Mouse (Mus musculus): Measurements from ENCODE around the gene Gna15. TPM values are rescaled to one million over a fixed set of nuclear protein-coding genes. Genes with fewer than 3 reads are reported as not detected.

Gna15 gene
- total RNA-seq, 4 experiments from 2014 or later, result 3.4 to 6.1 (median 5.3) TPM

Small RNA genes lying within 50 kb of the gene (microRNA-seq; reads per million reads assigned to microRNA genes)
- 0 reads per million in 2 experiments for gene Gm25595

Other genes with a start within 250 kb of the Gna15 start
- under 1 TPM in 3 of 4 experiments, not detected in 1; 0.23 to 1.00 (median 0.27) TPM for gene Tjp3, start 232.6 kb downstream of the Gna15 start, total RNA-seq (2022)
- 100 to 1,000 TPM; 355 to 367 (median 361) TPM for gene Pip5k1c, start 231.3 kb downstream of the Gna15 start, total RNA-seq (2022)
- 10 to 100 TPM; 27.7 to 30.9 (median 29.2) TPM for gene Cactin, start 203.1 kb downstream of the Gna15 start, total RNA-seq (2022)
- 1 to 10 TPM in 2 of 4 experiments, under 1 TPM in 2; 0.63 to 1.3 (median 0.93) TPM for gene Tbxa2r, start 195.5 kb downstream of the Gna15 start, total RNA-seq (2022)
- gene Gipc3, start 181.0 kb downstream of the Gna15 start, total RNA-seq (2022), result 1 to 10 TPM; 2.0 to 2.3 (median 2.2) TPM
- gene Hmg20b, start 173.7 kb downstream of the Gna15 start, total RNA-seq (2022), result 10 to 100 TPM; 20.2 to 31.9 (median 27.2) TPM
- gene Mfsd12, start 166.7 kb downstream of the Gna15 start, total RNA-seq (2022), result 10 to 100 TPM; 36.8 to 42.2 (median 37.9) TPM
- 1 to 10 TPM in 3 of 4 experiments, under 1 TPM in 1; 0.77 to 2.4 (median 1.2) TPM for gene 4930404N11Rik, start 158.4 kb downstream of the Gna15 start, total RNA-seq (2022)
- 10 to 100 TPM; 66.8 to 73.4 (median 70.6) TPM for gene Fzr1, start 145.7 kb downstream of the Gna15 start, total RNA-seq (2022)
- gene Dohh, start 139.8 kb downstream of the Gna15 start, total RNA-seq (2022), result 10 to 100 TPM; 81.4 to 89.7 (median 85.5) TPM
- gene Gm48551, start 139.8 kb downstream of the Gna15 start, total RNA-seq (2022), result 1 to 10 TPM; 2.0 to 5.2 (median 4.0) TPM
- gene Gm48552, start 135.2 kb downstream of the Gna15 start, total RNA-seq (2022), result 1 to 10 TPM; 2.5 to 3.3 (median 2.6) TPM
- gene Smim24, start 131.2 kb downstream of the Gna15 start, total RNA-seq (2022), result 1 to 10 TPM in 2 of 4 experiments, under 1 TPM in 2; 0.50 to 1.6 (median 0.84) TPM
- 10 to 100 TPM; 83.3 to 98.1 (median 85.4) TPM for gene Nfic, start 68.6 kb downstream of the Gna15 start, total RNA-seq (2022)
- 100 to 1,000 TPM; 229 to 265 (median 242) TPM for gene Celf5, start 41.5 kb downstream of the Gna15 start, total RNA-seq (2022)
- gene Ncln, start 27.8 kb downstream of the Gna15 start, total RNA-seq (2022), result 10 to 100 TPM; 70.9 to 91.6 (median 73.7) TPM
- 1 to 10 TPM in 2 of 4 experiments, under 1 TPM in 2; 0.41 to 1.2 (median 0.89) TPM for gene S1pr4, start 24.1 kb downstream of the Gna15 start, total RNA-seq (2022)
- gene Gna11, start 21.0 kb upstream of the Gna15 start, total RNA-seq (2022), result 100 to 1,000 TPM in 3 of 4 experiments, 10 to 100 TPM in 1; 99.3 to 110 (median 101) TPM
- 100 to 1,000 TPM; 719 to 760 (median 743) TPM for gene Aes, start 35.3 kb upstream of the Gna15 start, total RNA-seq (2022)
- 10 to 100 TPM; 36.2 to 42.3 (median 39.2) TPM for gene Tle2, start 50.3 kb upstream of the Gna15 start, total RNA-seq (2022)
- 10 to 100 TPM; 10.3 to 17.2 (median 14.0) TPM for gene Tle6, start 76.8 kb upstream of the Gna15 start, total RNA-seq (2022)
- 1 to 10 TPM; 3.3 to 5.4 (median 3.9) TPM for gene BC025920, start 82.0 kb upstream of the Gna15 start, total RNA-seq (2022)
- gene Sirt6, start 103.6 kb upstream of the Gna15 start, total RNA-seq (2022), result 10 to 100 TPM; 21.8 to 27.9 (median 25.2) TPM
- gene Ankrd24, start 104.3 kb upstream of the Gna15 start, total RNA-seq (2022), result 10 to 100 TPM; 39.7 to 47.9 (median 43.1) TPM
- 1 to 10 TPM; 2.7 to 5.4 (median 3.3) TPM for gene Gm10778, start 124.8 kb upstream of the Gna15 start, total RNA-seq (2022)
- 10 to 100 TPM in 3 of 4 experiments, 1 to 10 TPM in 1; 9.1 to 14.3 (median 11.6) TPM for gene Zfp433, start 180.6 kb upstream of the Gna15 start, total RNA-seq (2022)
- 10 to 100 TPM in 2 of 4 experiments, 1 to 10 TPM in 2; 7.0 to 11.3 (median 9.8) TPM for gene Gm3055, start 246.9 kb upstream of the Gna15 start, total RNA-seq (2022)

All from left cerebral cortex, adult 8-10 months (tissue).